Mouse (Mus musculus): Measurements from ENCODE around the gene Lmna. TPM values are rescaled to one million over a fixed set of nuclear protein-coding genes. Genes with fewer than 3 reads are reported as not detected.

Lmna gene
- polyA plus RNA-seq, 1 experiment from 2014 or later, result 155 TPM

GRCm38 (mm10) chr3:88552082-88552645 lies 42.4 kb upstream of the Lmna start:
- 18% methylated on average over 16 of the region's 16 CpGs for WGBS

GRCm38 (mm10) chr3:88551586-88551985 lies 41.8 kb upstream of the Lmna start:
- peak overlapping the region; percentile 93 for H3K4me2 ChIP-seq
- H3K27ac ChIP-seq (ENCODE audit: low read depth, low read length), result no peak overlapping the region
- peak overlapping the region; percentile 92 for H3K4me3 ChIP-seq (ENCODE audit: low read depth, low read length)
- ATAC-seq (replicated peaks; ENCODE audit: low FRiP score) (no peak), DNase-seq (ENCODE audit: low spot score) (no peak)
- H3K4me1 ChIP-seq (replicated peaks; ENCODE audit: control insufficient read depth, insufficient read depth, low read length), result peaks cover 26% of the 10 kb centered on the region
- peak overlapping the region; percentile 72 for H3K9ac ChIP-seq (ENCODE audit: low read depth, low read length)
- WGBS, result 80% methylated on average over 4 of the region's 4 CpGs
- H3K36me3 ChIP-seq (ENCODE audit: control insufficient read depth, insufficient read depth, low read length), result peaks cover 13% of the 10 kb centered on the region
- no peaks in the 10 kb centered on the region for H3K27me3 ChIP-seq (replicated peaks; ENCODE audit: control insufficient read depth, insufficient read depth, low read length)
- H3K9me3 ChIP-seq (ENCODE audit: control insufficient read depth, low read length), result no peaks in the 10 kb centered on the region

More at GRCm38 (mm10) chr3:88552082-88552645, 42.4 kb upstream of the Lmna start:
- DNase-seq (ENCODE audit: low spot score) (no peak), ATAC-seq (replicated peaks; ENCODE audit: low FRiP score) (no peak)
- Histone ChIP-seq H3K27me3 (replicated peaks; ENCODE audit: control insufficient read depth, insufficient read depth, low read length) (no peaks in the 10 kb centered on the region), H3K4me3 (ENCODE audit: low read depth, low read length) (peak overlapping the region; percentile 92), H3K36me3 (ENCODE audit: control insufficient read depth, insufficient read depth, low read length) (peaks cover 19% of the 10 kb centered on the region), H3K4me2 (peak overlapping the region; percentile 93), H3K9ac (ENCODE audit: low read depth, low read length) (peak overlapping the region; percentile 72), H3K9me3 (ENCODE audit: control insufficient read depth, low read length) (no peaks in the 10 kb centered on the region), H3K4me1 (replicated peaks; ENCODE audit: control insufficient read depth, insufficient read depth, low read length) (peaks cover 26% of the 10 kb centered on the region), H3K27ac (ENCODE audit: low read depth, low read length) (peak overlapping the region; percentile 65; the same call in 1 of the 2 replicates)

- H3K4me2 ChIP-seq, result no peak within 1 kb of the TSS
- no peak for DNase-seq (ENCODE audit: low spot score)
- no peak for ATAC-seq (replicated peaks; ENCODE audit: low FRiP score)
Observed at GRCm38 (mm10) chr3:88548180-88548917, 38.6 kb upstream of the Lmna start, which contains the start of gene Rab25. Gene Rab25 (minus strand): TSS chr3:88548300.

GRCm38 (mm10) chr3:88546674-88547418 lies 37.1 kb upstream of the Lmna start:
- peaks cover 19% of the 10 kb centered on the region for H3K4me1 ChIP-seq (replicated peaks; ENCODE audit: control insufficient read depth, insufficient read depth, low read length)
- WGBS, result 66% methylated on average over 6 of the region's 6 CpGs
- no peak for ATAC-seq (replicated peaks; ENCODE audit: low FRiP score)

More at GRCm38 (mm10) chr3:88548180-88548917, 38.6 kb upstream of the Lmna start, which contains the start of gene Rab25:
- Histone ChIP-seq H3K27me3 (replicated peaks; ENCODE audit: control insufficient read depth, insufficient read depth, low read length) (no peaks in the 10 kb centered on the region), H3K36me3 (ENCODE audit: control insufficient read depth, insufficient read depth, low read length) (no peaks in the 10 kb centered on the region), H3K9me3 (ENCODE audit: control insufficient read depth, low read length) (no peaks in the 10 kb centered on the region), H3K4me3 (ENCODE audit: low read depth, low read length) (no peak within 1 kb of the TSS), H3K4me1 (replicated peaks; ENCODE audit: control insufficient read depth, insufficient read depth, low read length) (peaks cover 23% of the 10 kb centered on the region), H3K9ac (ENCODE audit: low read depth, low read length) (no peak within 1 kb of the TSS), H3K27ac (ENCODE audit: low read depth, low read length) (no peak within 1 kb of the TSS)
- WGBS, result 63% methylated on average over 18 of the region's 18 CpGs

GRCm38 (mm10) chr3:88544955-88545591 lies 35.3 kb upstream of the Lmna start:
- ATAC-seq (replicated peaks; ENCODE audit: low FRiP score) (no peak), DNase-seq (ENCODE audit: low spot score) (no peak)
- 62% methylated on average over 20 of the region's 20 CpGs for WGBS
- H3K27ac ChIP-seq (ENCODE audit: low read depth, low read length), result no peak overlapping the region
- H3K9me3 ChIP-seq (ENCODE audit: control insufficient read depth, low read length), result no peaks in the 10 kb centered on the region
- no peak overlapping the region for H3K4me3 ChIP-seq (ENCODE audit: low read depth, low read length)
- H3K27me3 ChIP-seq (replicated peaks; ENCODE audit: control insufficient read depth, insufficient read depth, low read length), result no peaks in the 10 kb centered on the region
- no peak overlapping the region; the same call in 1 of the 2 replicates for H3K9ac ChIP-seq (ENCODE audit: low read depth, low read length)
- H3K36me3 ChIP-seq (ENCODE audit: control insufficient read depth, insufficient read depth, low read length), result no peaks in the 10 kb centered on the region
- H3K4me2 ChIP-seq, result no peak overlapping the region
- H3K4me1 ChIP-seq (replicated peaks; ENCODE audit: control insufficient read depth, insufficient read depth, low read length), result peaks cover 13% of the 10 kb centered on the region

More at GRCm38 (mm10) chr3:88546674-88547418, 37.1 kb upstream of the Lmna start:
- no peak overlapping the region for H3K4me2 ChIP-seq
- H3K9ac ChIP-seq (ENCODE audit: low read depth, low read length), result 0 out of 2 replicates have a peak overlapping the region, but pooled peaks have one; percentile 30
- no peak overlapping the region for H3K4me3 ChIP-seq (ENCODE audit: low read depth, low read length)
- no peaks in the 10 kb centered on the region for H3K9me3 ChIP-seq (ENCODE audit: control insufficient read depth, low read length)
- DNase-seq (ENCODE audit: low spot score), result no peak
- H3K36me3 ChIP-seq (ENCODE audit: control insufficient read depth, insufficient read depth, low read length), result no peaks in the 10 kb centered on the region
- H3K27me3 ChIP-seq (replicated peaks; ENCODE audit: control insufficient read depth, insufficient read depth, low read length), result no peaks in the 10 kb centered on the region
- H3K27ac ChIP-seq (ENCODE audit: low read depth, low read length), result no peak overlapping the region

GRCm38 (mm10) chr3:88544514-88544913 lies 34.8 kb upstream of the Lmna start:
- no peak; the same call in 1 of the 2 replicates for ATAC-seq (replicated peaks; ENCODE audit: low FRiP score)
- 49% methylated on average over 5 of the region's 5 CpGs for WGBS

GRCm38 (mm10) chr3:88543651-88544410 lies 34.1 kb upstream of the Lmna start:
- no peak for DNase-seq (ENCODE audit: low spot score)
- no peak overlapping the region for H3K4me3 ChIP-seq (ENCODE audit: low read depth, low read length)
- 58% methylated on average over 5 of the region's 5 CpGs for WGBS
- H3K4me1 ChIP-seq (replicated peaks; ENCODE audit: control insufficient read depth, insufficient read depth, low read length), result peaks cover 19% of the 10 kb centered on the region
- no peak for ATAC-seq (replicated peaks; ENCODE audit: low FRiP score)
- no peaks in the 10 kb centered on the region for H3K27me3 ChIP-seq (replicated peaks; ENCODE audit: control insufficient read depth, insufficient read depth, low read length)
- no peak overlapping the region; the same call in 1 of the 2 replicates for H3K4me2 ChIP-seq
- H3K27ac ChIP-seq (ENCODE audit: low read depth, low read length), result no peak overlapping the region
- no peaks in the 10 kb centered on the region for H3K36me3 ChIP-seq (ENCODE audit: control insufficient read depth, insufficient read depth, low read length)
- H3K9me3 ChIP-seq (ENCODE audit: control insufficient read depth, low read length), result no peaks in the 10 kb centered on the region
- no peak overlapping the region for H3K9ac ChIP-seq (ENCODE audit: low read depth, low read length)

More at GRCm38 (mm10) chr3:88544514-88544913, 34.8 kb upstream of the Lmna start:
- H3K4me2 ChIP-seq, result no peak overlapping the region; the same call in 1 of the 2 replicates
- no peaks in the 10 kb centered on the region for H3K27me3 ChIP-seq (replicated peaks; ENCODE audit: control insufficient read depth, insufficient read depth, low read length)
- no peaks in the 10 kb centered on the region for H3K9me3 ChIP-seq (ENCODE audit: control insufficient read depth, low read length)
- no peaks in the 10 kb centered on the region for H3K36me3 ChIP-seq (ENCODE audit: control insufficient read depth, insufficient read depth, low read length)
- H3K27ac ChIP-seq (ENCODE audit: low read depth, low read length), result no peak overlapping the region
- DNase-seq (ENCODE audit: low spot score), result no peak
- peaks cover 16% of the 10 kb centered on the region for H3K4me1 ChIP-seq (replicated peaks; ENCODE audit: control insufficient read depth, insufficient read depth, low read length)
- no peak overlapping the region for H3K4me3 ChIP-seq (ENCODE audit: low read depth, low read length)
- H3K9ac ChIP-seq (ENCODE audit: low read depth, low read length), result no peak overlapping the region
